Mouse (Mus musculus) limb, embryonic 11.5 days (tissue): Measurements from ENCODE around the gene H2-Eb2. TPM values are rescaled to one million over a fixed set of nuclear protein-coding genes. Genes with fewer than 3 reads are reported as not detected.
A peak's percentile ranks its signal among the peaks of the same experiment; 100 is the strongest.

Experiments used
- ATAC-seq: fragments of 200-750 bp; cut with Nextera tagmentation; 2 replicates; pipeline ENCODE4 v1.8.0; 2017; ENCODE audit warnings: low read depth; ENCODE audit not compliant: insufficient number of reproducible peaks, low FRiP score, low TSS enrichment
- DNase-seq: peaks from one replicate; pipeline ENCODE4 v3.0.0-alpha.2; 2015; ENCODE audit warnings: low spot score
- H3K27ac ChIP-seq: fragments of 300-500 bp; sonication (generic); replicated peaks from 2 replicates; pipeline ENCODE4 v1.5.1; 2014; ENCODE audit warnings: low read depth, mild to moderate bottlenecking, low read length
- H3K27me3 ChIP-seq: fragments of 300-500 bp; sonication (generic); 2 replicates; pipeline ENCODE4 v1.6.1; 2014; ENCODE audit warnings: mild to moderate bottlenecking, low read length, mixed read lengths; ENCODE audit not compliant: control insufficient read depth, insufficient read depth
- H3K36me3 ChIP-seq: fragments of 300-500 bp; sonication (generic); 2 replicates; pipeline ENCODE4 v1.6.1; 2014; ENCODE audit warnings: mild to moderate bottlenecking, low read length, moderate library complexity, mixed read lengths; ENCODE audit not compliant: control insufficient read depth, insufficient read depth
- H3K4me1 ChIP-seq: fragments of 300-500 bp; sonication (generic); 2 replicates; pipeline ENCODE4 v1.6.1; 2014; ENCODE audit warnings: low read length, mixed read lengths; ENCODE audit not compliant: control insufficient read depth, insufficient read depth
- H3K4me2 ChIP-seq: fragments of 300-500 bp; sonication (generic); 2 replicates; pipeline ENCODE4 v1.6.1; 2014; ENCODE audit warnings: low read depth, mild to moderate bottlenecking, moderate library complexity; ENCODE audit not compliant: severe bottlenecking
- H3K4me3 ChIP-seq: fragments of 300-500 bp; sonication (generic); 2 replicates; pipeline ENCODE4 v1.5.1; 2014; ENCODE audit warnings: low read depth, low read length
- H3K9ac ChIP-seq: fragments of 300-500 bp; sonication (generic); 2 replicates; pipeline ENCODE4 v1.6.1; 2014; ENCODE audit warnings: mild to moderate bottlenecking, low read length
- H3K9me3 ChIP-seq: fragments of 300-500 bp; sonication (generic); 2 replicates; pipeline ENCODE4 v1.6.1; 2016; ENCODE audit warnings: low read length; ENCODE audit not compliant: control insufficient read depth
- WGBS: fragments of 180-500 bp; shearing (Covaris S2); extraction: QIAGEN DNeasy Blood & Tissue Kit; methylation state at CpG from one replicate; pipeline ENCODE4 v1.1.7; 2014; 5-methylcytosine and 5-hydroxymethylcytosine counted together
- polyA plus RNA-seq: library from polyadenylated mRNA; unstranded; fragments of >200 nt; fragmentation: Nextera tagmentation; extraction: Ambion mirVana; gene quantifications from 2 replicates; pipeline ENCODE4 v1.2.1, GENCODE M21; 2014

The H2-Eb2 gene
- polyA plus RNA-seq, 1 experiment from 2014 or later, result 0.07 TPM

GRCm38 (mm10) chr17:34376847-34377246 is 51.4 kb downstream of the H2-Eb2 start, which contains the start of gene Btnl1:
Gene Btnl1, plus strand, starts transcription at chr17:34377132.
- DNase-seq, result no peak
- WGBS, result 69% methylated on average over 2 of the region's 2 CpGs
- Histone ChIP-seq H3K36me3 (no peaks in the 10 kb centered on the region), H3K27ac (no peak within 1 kb of the TSS), H3K4me2 (no peak within 1 kb of the TSS), H3K27me3 (no peaks in the 10 kb centered on the region), H3K9me3 (no peaks in the 10 kb centered on the region), H3K9ac (no peak within 1 kb of the TSS), H3K4me1 (no peaks in the 10 kb centered on the region), H3K4me3 (no peak within 1 kb of the TSS)
- ATAC-seq, result no peak

GRCm38 (mm10) chr17:34377450-34378209 is 52.2 kb downstream of the H2-Eb2 start:
- no peak for ATAC-seq
- no peaks in the 10 kb centered on the region for H3K36me3 ChIP-seq
- 72% methylated on average over 6 of the region's 6 CpGs for WGBS

GRCm38 (mm10) chr17:34378716-34379115 is 53.3 kb downstream of the H2-Eb2 start:
- H3K9me3 ChIP-seq, result no peaks in the 10 kb centered on the region
- no peak overlapping the region for H3K27ac ChIP-seq
- H3K4me2 ChIP-seq, result no peak overlapping the region
- H3K36me3 ChIP-seq, result no peaks in the 10 kb centered on the region
- DNase-seq, result no peak
- H3K4me1 ChIP-seq, result no peaks in the 10 kb centered on the region
- H3K27me3 ChIP-seq, result no peaks in the 10 kb centered on the region
- H3K9ac ChIP-seq, result no peak overlapping the region
- H3K4me3 ChIP-seq, result no peak overlapping the region
- 68% methylated on average over 2 of the region's 2 CpGs for WGBS
- no peak for ATAC-seq

More at GRCm38 (mm10) chr17:34377450-34378209, 52.2 kb downstream of the H2-Eb2 start:
- Histone ChIP-seq H3K4me2 (no peak overlapping the region), H3K27ac (no peak overlapping the region), H3K9me3 (no peaks in the 10 kb centered on the region), H3K9ac (no peak overlapping the region), H3K4me3 (no peak overlapping the region), H3K4me1 (no peaks in the 10 kb centered on the region), H3K27me3 (no peaks in the 10 kb centered on the region)
- no peak for DNase-seq

- 88% methylated on average over 7 of the region's 7 CpGs for WGBS
- Histone ChIP-seq H3K4me2 (no peak overlapping the region), H3K36me3 (no peaks in the 10 kb centered on the region), H3K9ac (no peak overlapping the region), H3K4me1 (no peaks in the 10 kb centered on the region), H3K4me3 (no peak overlapping the region), H3K9me3 (no peaks in the 10 kb centered on the region), H3K27me3 (no peaks in the 10 kb centered on the region), H3K27ac (no peak overlapping the region)
- ATAC-seq (no peak), DNase-seq (no peak)
Observed at GRCm38 (mm10) chr17:34379451-34379850, 54.0 kb downstream of the H2-Eb2 start.

- no peak overlapping the region for H3K27ac ChIP-seq
- DNase-seq (no peak), ATAC-seq (no peak)
- 73% methylated on average over 11 of the region's 11 CpGs for WGBS
- no peaks in the 10 kb centered on the region for H3K36me3 ChIP-seq
- H3K27me3 ChIP-seq, result no peaks in the 10 kb centered on the region
- H3K4me3 ChIP-seq, result no peak overlapping the region
- H3K9ac ChIP-seq, result no peak overlapping the region
- H3K4me2 ChIP-seq, result no peak overlapping the region
- H3K4me1 ChIP-seq, result no peaks in the 10 kb centered on the region
- H3K9me3 ChIP-seq, result no peaks in the 10 kb centered on the region
Observed at GRCm38 (mm10) chr17:34381876-34382275, 56.4 kb downstream of the H2-Eb2 start.

GRCm38 (mm10) chr17:34383212-34383611 is 57.7 kb downstream of the H2-Eb2 start:
- 82% methylated on average over 7 of the region's 7 CpGs for WGBS
- DNase-seq (peak; percentile 42), ATAC-seq (no peak)
- H3K4me3 ChIP-seq, result no peak overlapping the region
- no peak overlapping the region for H3K9ac ChIP-seq
- H3K36me3 ChIP-seq, result no peaks in the 10 kb centered on the region
- H3K9me3 ChIP-seq, result no peaks in the 10 kb centered on the region
- H3K4me1 ChIP-seq, result no peaks in the 10 kb centered on the region
- H3K4me2 ChIP-seq, result no peak overlapping the region
- no peak overlapping the region for H3K27ac ChIP-seq
- H3K27me3 ChIP-seq, result no peaks in the 10 kb centered on the region

- ATAC-seq, result no peak
- no peak overlapping the region for H3K4me3 ChIP-seq
- WGBS, result 75% methylated on average over 3 of the region's 3 CpGs
- no peaks in the 10 kb centered on the region for H3K9me3 ChIP-seq
- no peaks in the 10 kb centered on the region for H3K27me3 ChIP-seq
- no peak overlapping the region for H3K9ac ChIP-seq
- H3K4me1 ChIP-seq, result no peaks in the 10 kb centered on the region
- no peak overlapping the region for H3K27ac ChIP-seq
- no peak for DNase-seq
- H3K4me2 ChIP-seq, result no peak overlapping the region
- H3K36me3 ChIP-seq, result no peaks in the 10 kb centered on the region
Observed at GRCm38 (mm10) chr17:34384699-34385098, 59.2 kb downstream of the H2-Eb2 start.

GRCm38 (mm10) chr17:34386656-34387055 is 61.2 kb downstream of the H2-Eb2 start:
- ATAC-seq (no peak), DNase-seq (no peak)
- H3K27ac ChIP-seq, result no peak overlapping the region
- H3K4me3 ChIP-seq, result no peak overlapping the region
- H3K4me1 ChIP-seq, result no peaks in the 10 kb centered on the region
- H3K27me3 ChIP-seq, result no peaks in the 10 kb centered on the region
- no peak overlapping the region for H3K4me2 ChIP-seq
- no peak overlapping the region for H3K9ac ChIP-seq
- no peaks in the 10 kb centered on the region for H3K36me3 ChIP-seq
- 88% methylated on average over 2 of the region's 2 CpGs for WGBS
- H3K9me3 ChIP-seq, result no peaks in the 10 kb centered on the region

GRCm38 (mm10) chr17:34388513-34388912 is 63.0 kb downstream of the H2-Eb2 start:
- Histone ChIP-seq H3K27ac (no peak overlapping the region), H3K4me3 (no peak overlapping the region), H3K36me3 (no peaks in the 10 kb centered on the region), H3K9ac (no peak overlapping the region), H3K4me1 (no peaks in the 10 kb centered on the region), H3K9me3 (no peaks in the 10 kb centered on the region; the same call in 1 of the 2 replicates), H3K27me3 (no peaks in the 10 kb centered on the region), H3K4me2 (no peak overlapping the region)
- DNase-seq (peak; percentile 57), ATAC-seq (no peak)
- WGBS, result 43% methylated on average over 4 of the region's 4 CpGs
